Mouse (Mus musculus): ENCODE measurements at regions not wholly inside any gene's neighbourhood (a gene's known extent, or its start where the extent isn't known, plus 50 kb on each side); places are given as distances from the start of the nearest gene placed in this dataset.

DNA sequence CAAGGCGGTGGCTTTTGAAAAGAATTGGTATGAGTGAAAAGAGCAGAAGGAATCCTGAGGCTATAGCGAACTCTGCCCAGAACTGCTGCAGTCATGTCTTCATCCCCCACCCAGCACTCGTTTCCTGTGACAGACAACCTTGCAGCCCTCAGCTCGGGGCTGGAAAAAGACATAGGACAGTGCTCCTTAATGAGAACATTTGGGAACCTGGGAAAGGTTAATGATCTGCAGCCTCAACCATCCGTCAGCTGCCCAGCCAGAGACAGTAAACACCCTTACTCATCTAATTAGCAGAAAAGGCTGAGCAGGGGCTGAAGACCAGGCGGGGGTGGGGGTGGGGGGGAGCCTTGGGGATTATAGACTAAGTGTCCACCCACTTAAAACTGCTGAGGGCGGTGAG lies 76.3 kb upstream of the Arhgap36 start:
- WGBS = 33% methylated on average over 7 of the region's 7 CpGs
- no peak overlapping the region for H3K4me3 ChIP-seq (ENCODE audit: low read depth, low read length)
- no peaks in the 10 kb centered on the region for H3K4me1 ChIP-seq (replicated peaks; ENCODE audit: control insufficient read depth, insufficient read depth)
- H3K9ac ChIP-seq (ENCODE audit: low read length) = no peak overlapping the region
- no peak overlapping the region for H3K27ac ChIP-seq (replicated peaks)
- no peak for TF ChIP-seq EP300 (optimal IDR thresholded peaks at IDR 0.05)
- TF ChIP-seq CTCF (IDR thresholded peaks at IDR 0.05; ENCODE audit: low read depth) = no peak
- no peaks in the 10 kb centered on the region for H3K36me3 ChIP-seq (ENCODE audit: control insufficient read depth, insufficient read depth, low read length)
- no peaks in the 10 kb centered on the region for H3K9me3 ChIP-seq (ENCODE audit: control insufficient read depth, low read length)
- H3K27me3 ChIP-seq (ENCODE audit: control insufficient read depth, insufficient read depth, low read length) = no peaks in the 10 kb centered on the region
- DNase-seq (ENCODE audit: low spot score) (no peak), ATAC-seq (ENCODE audit: low FRiP score, low TSS enrichment) (no peak)
- H3K4me2 ChIP-seq (replicated peaks; ENCODE audit: low read depth) = no peak overlapping the region

DNA sequence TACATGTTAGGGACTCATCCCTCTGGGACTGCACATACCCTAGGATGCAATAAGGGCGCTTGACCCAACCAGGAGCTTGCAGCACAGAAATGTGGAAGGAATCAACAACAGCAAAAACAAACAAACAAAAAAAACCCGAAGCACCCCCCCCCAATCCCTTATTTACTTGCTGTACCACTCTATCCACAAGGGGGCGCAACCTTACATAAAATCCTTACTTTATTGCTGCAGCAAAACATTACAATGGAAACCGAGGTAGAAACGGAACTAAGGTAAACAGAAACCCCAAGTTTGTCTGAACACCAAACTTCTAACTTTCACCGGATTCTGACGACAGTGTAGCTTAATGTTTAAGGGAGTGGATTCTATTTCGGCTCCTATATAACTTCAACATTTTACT lies 86.7 kb upstream of the Arhgap36 start:
- Histone ChIP-seq H3K9ac (ENCODE audit: low read length) (no peak overlapping the region), H3K9me3 (ENCODE audit: control insufficient read depth, low read length) (no peaks in the 10 kb centered on the region), H3K27me3 (ENCODE audit: control insufficient read depth, insufficient read depth, low read length) (no peaks in the 10 kb centered on the region), H3K4me2 (replicated peaks; ENCODE audit: low read depth) (no peak overlapping the region), H3K27ac (replicated peaks) (no peak overlapping the region), H3K4me1 (replicated peaks; ENCODE audit: control insufficient read depth, insufficient read depth) (no peaks in the 10 kb centered on the region), H3K36me3 (ENCODE audit: control insufficient read depth, insufficient read depth, low read length) (no peaks in the 10 kb centered on the region), H3K4me3 (ENCODE audit: low read depth, low read length) (no peak overlapping the region)
- ATAC-seq (ENCODE audit: low FRiP score, low TSS enrichment) (no peak), DNase-seq (ENCODE audit: low spot score) (peak; percentile 13)
- 20% methylated on average over 8 of the region's 8 CpGs for WGBS
- TF ChIP-seq CTCF (IDR thresholded peaks at IDR 0.05; ENCODE audit: low read depth) (peak; percentile 63), EP300 (optimal IDR thresholded peaks at IDR 0.05) (no peak)

DNA sequence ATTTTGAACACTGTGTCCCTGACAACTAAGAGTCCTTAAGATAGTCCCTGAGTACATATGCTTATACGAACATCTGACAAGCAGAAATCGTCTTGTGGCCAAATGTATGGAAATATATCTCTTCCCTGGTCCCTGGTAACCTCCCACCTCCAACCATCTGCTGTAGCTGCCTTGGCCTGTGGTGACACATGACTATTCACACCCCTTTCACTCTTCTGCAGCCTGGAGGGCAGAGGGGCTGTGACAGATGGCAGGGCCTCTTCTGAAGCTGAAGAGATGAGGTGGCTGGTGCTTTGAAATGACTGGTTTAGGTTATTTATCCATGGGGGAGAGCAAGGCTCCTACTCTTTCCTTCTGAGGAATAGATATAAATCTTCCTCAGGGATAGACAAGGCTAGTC lies 82.3 kb upstream of the Enox2 start:
- H3K9me3 ChIP-seq (ENCODE audit: control insufficient read depth, low read length) = no peaks in the 10 kb centered on the region
- TF ChIP-seq CTCF (IDR thresholded peaks at IDR 0.05; ENCODE audit: low read depth) (no peak), EP300 (optimal IDR thresholded peaks at IDR 0.05) (no peak)
- no peaks in the 10 kb centered on the region for H3K27me3 ChIP-seq (ENCODE audit: control insufficient read depth, insufficient read depth, low read length)
- no peaks in the 10 kb centered on the region for H3K4me1 ChIP-seq (replicated peaks; ENCODE audit: control insufficient read depth, insufficient read depth)
- H3K9ac ChIP-seq (ENCODE audit: low read length) = no peak overlapping the region
- 60% methylated on average over 2 of the region's 2 CpGs for WGBS
- no peaks in the 10 kb centered on the region for H3K36me3 ChIP-seq (ENCODE audit: control insufficient read depth, insufficient read depth, low read length)
- no peak overlapping the region for H3K4me3 ChIP-seq (ENCODE audit: low read depth, low read length)
- H3K27ac ChIP-seq (replicated peaks) = no peak overlapping the region
- ATAC-seq (ENCODE audit: low FRiP score, low TSS enrichment) (no peak), DNase-seq (ENCODE audit: low spot score) (no peak)
- H3K4me2 ChIP-seq (replicated peaks; ENCODE audit: low read depth) = no peak overlapping the region

DNA sequence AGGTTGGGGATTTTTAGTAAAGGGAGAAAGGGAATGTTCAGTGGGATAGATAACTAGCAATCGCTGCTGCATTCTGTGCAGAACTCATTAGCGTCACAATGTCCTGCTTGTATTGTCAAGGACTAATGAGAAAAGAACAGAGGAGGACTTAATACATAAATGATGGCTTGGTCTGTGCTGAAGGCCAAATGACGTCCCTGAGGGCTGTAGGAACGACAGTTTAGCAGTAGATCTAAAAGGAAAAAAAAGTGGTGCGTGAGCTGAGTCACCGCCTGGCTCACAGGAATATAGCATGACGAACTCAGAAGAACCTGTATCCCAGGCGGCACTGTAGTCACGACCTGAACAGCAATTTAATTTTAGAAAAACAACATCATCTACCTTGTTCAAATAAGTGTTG lies 81.3 kb upstream of the Enox2 start:
- Histone ChIP-seq H3K36me3 (ENCODE audit: control insufficient read depth, insufficient read depth, low read length) (no peaks in the 10 kb centered on the region), H3K4me3 (ENCODE audit: low read depth, low read length) (no peak overlapping the region), H3K9ac (ENCODE audit: low read length) (no peak overlapping the region), H3K27me3 (ENCODE audit: control insufficient read depth, insufficient read depth, low read length) (no peaks in the 10 kb centered on the region), H3K27ac (replicated peaks) (no peak overlapping the region), H3K4me1 (replicated peaks; ENCODE audit: control insufficient read depth, insufficient read depth) (no peaks in the 10 kb centered on the region), H3K4me2 (replicated peaks; ENCODE audit: low read depth) (no peak overlapping the region), H3K9me3 (ENCODE audit: control insufficient read depth, low read length) (no peaks in the 10 kb centered on the region)
- ATAC-seq (ENCODE audit: low FRiP score, low TSS enrichment) = no peak
- TF ChIP-seq EP300 (optimal IDR thresholded peaks at IDR 0.05) = no peak
- no peak for TF ChIP-seq CTCF (IDR thresholded peaks at IDR 0.05; ENCODE audit: low read depth)
- WGBS = 72% methylated on average over 9 of the region's 9 CpGs
- no peak for DNase-seq (ENCODE audit: low spot score)

DNA sequence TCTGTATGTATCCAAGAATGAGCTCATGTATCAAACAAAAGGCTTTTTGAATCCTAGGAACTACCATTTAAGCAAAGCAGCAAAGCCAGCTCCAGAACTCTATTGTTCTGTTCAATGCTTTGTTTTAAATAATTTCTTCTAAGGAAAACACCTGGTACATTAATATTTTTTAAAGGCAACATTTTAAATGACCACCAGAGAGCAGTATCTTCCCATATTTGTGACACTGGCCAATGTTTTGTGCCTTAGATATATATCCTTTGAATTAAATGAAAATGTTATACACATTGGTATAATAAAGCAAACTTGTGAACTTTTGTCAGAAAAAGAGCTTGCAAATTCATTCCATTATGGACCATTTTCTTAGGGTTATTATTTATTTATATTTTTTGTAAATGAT lies 58.4 kb upstream of the Enox2 start:
- Histone ChIP-seq H3K9me3 (ENCODE audit: control insufficient read depth, low read length) (no peaks in the 10 kb centered on the region), H3K4me1 (replicated peaks; ENCODE audit: control insufficient read depth, insufficient read depth) (no peaks in the 10 kb centered on the region), H3K4me2 (replicated peaks; ENCODE audit: low read depth) (no peak overlapping the region), H3K36me3 (ENCODE audit: control insufficient read depth, insufficient read depth, low read length) (no peaks in the 10 kb centered on the region), H3K4me3 (ENCODE audit: low read depth, low read length) (no peak overlapping the region), H3K27me3 (ENCODE audit: control insufficient read depth, insufficient read depth, low read length) (no peaks in the 10 kb centered on the region), H3K9ac (ENCODE audit: low read length) (no peak overlapping the region), H3K27ac (replicated peaks) (no peak overlapping the region)
- TF ChIP-seq CTCF (IDR thresholded peaks at IDR 0.05; ENCODE audit: low read depth) = peak; percentile 56
- no peak for TF ChIP-seq EP300 (optimal IDR thresholded peaks at IDR 0.05)
- ATAC-seq (ENCODE audit: low FRiP score, low TSS enrichment) = no peak
- no peak for DNase-seq (ENCODE audit: low spot score)

Data from stomach, postnatal 0 days (tissue).